Mouse (Mus musculus) stomach, postnatal 0 days (tissue): ENCODE data around the gene Pdzd2.

ENCODE experiments used
- CTCF ChIP-seq: IDR thresholded peaks from 2 replicates; pipeline ENCODE4 v1.5.1; 2016; ENCODE audit warnings: antibody characterized with exemption, low read depth, mild to moderate bottlenecking, moderate library complexity
- EP300 ChIP-seq: optimal IDR thresholded peaks from 2 replicates; pipeline ENCODE3; 2016; ENCODE audit warnings: antibody characterized with exemption

DNA sequence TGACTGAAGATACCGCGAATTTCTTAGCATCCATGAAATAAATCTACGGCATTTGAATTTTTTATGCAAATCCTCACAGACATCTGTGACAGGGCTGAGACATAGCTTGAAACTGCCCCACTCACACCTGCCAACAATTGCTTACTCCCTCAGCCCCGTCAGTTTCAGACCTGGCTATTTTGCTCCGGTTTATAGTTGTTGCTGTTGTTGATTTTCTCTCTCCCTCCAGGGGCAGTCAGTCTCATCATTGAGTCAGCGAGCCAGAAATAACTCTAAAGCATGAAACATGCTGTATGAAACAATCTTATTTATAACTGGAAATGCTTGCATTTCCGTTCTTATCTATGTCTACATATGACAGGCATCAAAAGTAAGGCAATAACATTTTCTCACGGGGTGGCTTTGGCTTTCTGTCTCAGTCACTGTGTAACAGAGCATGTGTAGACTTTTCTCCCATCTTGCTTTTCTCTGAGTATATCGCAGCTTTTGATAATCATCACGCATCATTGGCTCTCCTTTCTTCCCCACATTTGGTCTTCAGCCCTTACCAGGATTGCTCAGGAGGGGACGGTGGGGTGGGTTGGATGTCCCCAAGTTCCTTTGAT, 34.5 kb upstream of the Pdzd2 start:
- TF ChIP-seq EP300 (no peak), CTCF (no peak)
